Mouse (Mus musculus) liver, embryonic 15.5 days (tissue): ENCODE measurements at regions not wholly inside any gene's neighbourhood (a gene's known extent, or its start where the extent isn't known, plus 50 kb on each side); places are given as distances from the start of the nearest gene placed in this dataset.

Source experiments
- ATAC-seq: fragments of 200-750 bp; cut with Nextera tagmentation; 2 replicates; pipeline ENCODE4 v1.8.0; 2017; ENCODE audit warnings: moderate number of reproducible peaks, mild to moderate bottlenecking, moderate library complexity; ENCODE audit not compliant: insufficient read depth
- H3K27ac ChIP-seq: fragments of 300-500 bp; sonication (generic); replicated peaks from 2 replicates; pipeline ENCODE4 v1.5.1; 2015; ENCODE audit warnings: mild to moderate bottlenecking, inconsistent platforms
- H3K27me3 ChIP-seq: fragments of 300-500 bp; sonication (generic); 2 replicates; pipeline ENCODE4 v1.6.1; 2015; ENCODE audit warnings: mild to moderate bottlenecking, inconsistent platforms
- H3K36me3 ChIP-seq: fragments of 300-500 bp; sonication (generic); replicated peaks from 2 replicates; pipeline ENCODE4 v1.6.1; 2015; ENCODE audit warnings: moderate library complexity, mild to moderate bottlenecking, inconsistent platforms
- H3K4me1 ChIP-seq: fragments of 300-500 bp; sonication (generic); replicated peaks from 2 replicates; pipeline ENCODE4 v1.6.1; 2015; ENCODE audit warnings: inconsistent platforms
- H3K4me2 ChIP-seq: fragments of 300-500 bp; sonication (generic); 2 replicates; pipeline ENCODE4 v1.6.1; 2015; ENCODE audit warnings: moderate library complexity, mild to moderate bottlenecking, inconsistent platforms
- H3K4me3 ChIP-seq: fragments of 300-500 bp; sonication (generic); replicated peaks from 2 replicates; pipeline ENCODE4 v1.5.1; 2015; ENCODE audit warnings: mild to moderate bottlenecking, inconsistent platforms
- H3K9ac ChIP-seq: fragments of 300-500 bp; sonication (generic); 2 replicates; pipeline ENCODE4 v1.6.1; 2015; ENCODE audit warnings: moderate library complexity, mild to moderate bottlenecking, inconsistent platforms
- H3K9me3 ChIP-seq: fragments of 300-500 bp; sonication (generic); replicated peaks from 2 replicates; pipeline ENCODE4 v1.6.1; 2016; ENCODE audit warnings: inconsistent platforms
- WGBS: fragments of 180-500 bp; shearing (Covaris S2); methylation state at CpG from one replicate; pipeline ENCODE4 v1.1.7; 2015; ENCODE audit warnings: mixed read lengths; ENCODE audit not compliant: insufficient replicate concordance; 5-methylcytosine and 5-hydroxymethylcytosine counted together

- no peak overlapping the region for H3K9ac ChIP-seq
- H3K4me2 ChIP-seq: no peak overlapping the region
- H3K4me3 ChIP-seq: no peak overlapping the region
- 50% methylated on average over 3 of the region's 3 CpGs for WGBS
- no peaks in the 10 kb centered on the region for H3K9me3 ChIP-seq
- ATAC-seq: no peak
- no peaks in the 10 kb centered on the region for H3K36me3 ChIP-seq
- no peak overlapping the region for H3K27ac ChIP-seq
- H3K27me3 ChIP-seq: no peaks in the 10 kb centered on the region; the same call in 1 of the 2 replicates
- no peaks in the 10 kb centered on the region for H3K4me1 ChIP-seq
Observed at GRCm38 (mm10) chr16:93033943-93034342, 208.0 kb upstream of the Runx1 start.

GRCm38 (mm10) chr16:93031624-93032023, 205.7 kb upstream of the Runx1 start:
- Histone ChIP-seq H3K4me1 (no peaks in the 10 kb centered on the region), H3K9ac (no peak overlapping the region)
- ATAC-seq: no peak

GRCm38 (mm10) chr16:93028640-93029039, 202.7 kb upstream of the Runx1 start:
- 15% methylated on average over 7 of the region's 7 CpGs for whole genome bisulfite sequencing
- Histone ChIP-seq H3K4me3 (no peak overlapping the region), H3K27ac (no peak overlapping the region), H3K4me2 (no peak overlapping the region), H3K36me3 (no peaks in the 10 kb centered on the region), H3K27me3 (no peaks in the 10 kb centered on the region), H3K4me1 (no peaks in the 10 kb centered on the region), H3K9ac (no peak overlapping the region), H3K9me3 (no peaks in the 10 kb centered on the region)
- no peak for ATAC-seq

More at GRCm38 (mm10) chr16:93031624-93032023, 205.7 kb upstream of the Runx1 start:
- peak overlapping the region; percentile 24; the same call in 1 of the 2 replicates for H3K27ac ChIP-seq
- H3K9me3 ChIP-seq: no peaks in the 10 kb centered on the region
- H3K36me3 ChIP-seq: no peaks in the 10 kb centered on the region
- 25% methylated on average over 5 of the region's 5 CpGs for WGBS
- no peak overlapping the region for H3K4me2 ChIP-seq
- H3K4me3 ChIP-seq: no peak overlapping the region
- no peaks in the 10 kb centered on the region for H3K27me3 ChIP-seq

GRCm38 (mm10) chr16:93028016-93028415, 202.1 kb upstream of the Runx1 start:
- WGBS: 66% methylated on average over 7 of the region's 7 CpGs
- ATAC-seq: no peak
- Histone ChIP-seq H3K36me3 (no peaks in the 10 kb centered on the region), H3K4me2 (no peak overlapping the region), H3K27ac (no peak overlapping the region), H3K9ac (no peak overlapping the region), H3K27me3 (no peaks in the 10 kb centered on the region), H3K9me3 (no peaks in the 10 kb centered on the region), H3K4me1 (no peaks in the 10 kb centered on the region), H3K4me3 (no peak overlapping the region)

- Histone ChIP-seq H3K4me1 (no peaks in the 10 kb centered on the region), H3K9me3 (no peaks in the 10 kb centered on the region), H3K9ac (no peak overlapping the region), H3K27me3 (no peaks in the 10 kb centered on the region), H3K4me2 (no peak overlapping the region), H3K4me3 (no peak overlapping the region), H3K36me3 (no peaks in the 10 kb centered on the region), H3K27ac (no peak overlapping the region)
- 60% methylated on average over 11 of the region's 11 CpGs for WGBS
- ATAC-seq: no peak
Observed at GRCm38 (mm10) chr16:93026094-93026648, 200.2 kb upstream of the Runx1 start.

GRCm38 (mm10) chr16:93019800-93020555, 194.0 kb upstream of the Runx1 start:
- Histone ChIP-seq H3K4me2 (no peak overlapping the region), H3K4me1 (no peaks in the 10 kb centered on the region), H3K4me3 (no peak overlapping the region), H3K27me3 (no peaks in the 10 kb centered on the region; the same call in 1 of the 2 replicates), H3K9me3 (no peaks in the 10 kb centered on the region), H3K36me3 (no peaks in the 10 kb centered on the region), H3K27ac (no peak overlapping the region), H3K9ac (no peak overlapping the region)
- 50% methylated on average over 7 of the region's 7 CpGs for WGBS
- ATAC-seq: no peak

- 52% methylated on average over 5 of the region's 5 CpGs for WGBS
- H3K27me3 ChIP-seq: no peaks in the 10 kb centered on the region; the same call in 1 of the 2 replicates
- no peak for ATAC-seq
Observed at GRCm38 (mm10) chr16:93018766-93019165, 192.8 kb upstream of the Runx1 start.

GRCm38 (mm10) chr16:93017025-93017424, 191.1 kb upstream of the Runx1 start:
- Histone ChIP-seq H3K9ac (no peak overlapping the region), H3K4me2 (no peak overlapping the region), H3K27me3 (no peaks in the 10 kb centered on the region; the same call in 1 of the 2 replicates), H3K4me1 (no peaks in the 10 kb centered on the region), H3K36me3 (no peaks in the 10 kb centered on the region), H3K27ac (no peak overlapping the region), H3K9me3 (no peaks in the 10 kb centered on the region), H3K4me3 (no peak overlapping the region)
- 70% methylated on average over 9 of the region's 9 CpGs for WGBS
- no peak for ATAC-seq

More at GRCm38 (mm10) chr16:93018766-93019165, 192.8 kb upstream of the Runx1 start:
- Histone ChIP-seq H3K36me3 (no peaks in the 10 kb centered on the region), H3K27ac (no peak overlapping the region), H3K4me1 (no peaks in the 10 kb centered on the region), H3K4me2 (no peak overlapping the region), H3K9me3 (no peaks in the 10 kb centered on the region), H3K9ac (no peak overlapping the region), H3K4me3 (no peak overlapping the region)

- Histone ChIP-seq H3K27me3 (no peaks in the 10 kb centered on the region; the same call in 1 of the 2 replicates), H3K36me3 (no peaks in the 10 kb centered on the region), H3K4me1 (no peaks in the 10 kb centered on the region), H3K9me3 (no peaks in the 10 kb centered on the region), H3K4me3 (no peak overlapping the region), H3K27ac (no peak overlapping the region), H3K9ac (no peak overlapping the region), H3K4me2 (no peak overlapping the region)
- no peak for ATAC-seq
- WGBS: 59% methylated on average over 6 of the region's 6 CpGs
Observed at GRCm38 (mm10) chr16:93015636-93016035, 189.7 kb upstream of the Runx1 start.

GRCm38 (mm10) chr16:93014991-93015390, 189.0 kb upstream of the Runx1 start:
- Histone ChIP-seq H3K9ac (no peak overlapping the region), H3K36me3 (no peaks in the 10 kb centered on the region), H3K4me2 (no peak overlapping the region), H3K4me3 (no peak overlapping the region), H3K27ac (no peak overlapping the region), H3K27me3 (no peaks in the 10 kb centered on the region; the same call in 1 of the 2 replicates), H3K9me3 (no peaks in the 10 kb centered on the region), H3K4me1 (no peaks in the 10 kb centered on the region)
- ATAC-seq: no peak
- 73% methylated on average over 9 of the region's 9 CpGs for WGBS

- Histone ChIP-seq H3K36me3 (no peaks in the 10 kb centered on the region), H3K27me3 (no peaks in the 10 kb centered on the region; the same call in 1 of the 2 replicates), H3K4me3 (no peak overlapping the region), H3K4me1 (no peaks in the 10 kb centered on the region), H3K4me2 (no peak overlapping the region), H3K27ac (no peak overlapping the region), H3K9ac (no peak overlapping the region), H3K9me3 (no peaks in the 10 kb centered on the region)
- no peak for ATAC-seq
- WGBS: 42% methylated on average over 8 of the region's 8 CpGs
Observed at GRCm38 (mm10) chr16:93013881-93014280, 187.9 kb upstream of the Runx1 start.
